Mouse (Mus musculus): ENCODE data around the gene Cxcr6. TPM values are rescaled to one million over a fixed set of nuclear protein-coding genes. Genes with fewer than 3 reads are reported as not detected.

Gene Cxcr6
- polyA plus RNA-seq, 1 experiment from 2014 or later, result 0.07 TPM

DNA sequence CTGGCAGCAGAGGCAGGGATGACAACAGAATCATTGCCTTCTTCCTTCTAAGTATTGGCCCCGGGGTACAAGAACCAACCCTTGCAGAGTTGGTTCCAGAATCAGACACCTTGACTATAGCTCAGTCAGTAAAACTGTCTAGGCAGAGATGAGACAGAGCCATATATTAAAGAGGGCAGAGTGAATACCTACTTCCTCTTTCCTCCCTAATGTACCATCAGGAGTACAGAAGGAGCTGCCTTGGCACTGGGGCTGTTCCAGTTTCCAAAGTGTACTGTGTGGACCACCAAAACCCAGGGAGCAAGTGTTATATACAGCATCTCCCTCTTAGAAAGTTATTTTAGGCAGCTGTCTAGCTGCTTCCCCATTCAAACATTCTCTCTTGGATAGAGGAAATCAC lies 4.7 kb upstream of the Cxcr6 start:
- H3K4me1 ChIP-seq, result no peaks in the 10 kb centered on the region
- 87% methylated on average over 1 of the region's 1 CpGs for WGBS
- no peak overlapping the region for H3K27ac ChIP-seq
- peaks cover 26% of the 10 kb centered on the region for H3K36me3 ChIP-seq (replicated peaks)
- DNase-seq (ENCODE audit: extremely low spot score, low spot score), result no peak
- no peaks in the 10 kb centered on the region for H3K27me3 ChIP-seq (ENCODE audit: poor library complexity, severe bottlenecking)
- H3K4me3 ChIP-seq, result no peak overlapping the region
- H3K9me3 ChIP-seq, result no peaks in the 10 kb centered on the region

DNA sequence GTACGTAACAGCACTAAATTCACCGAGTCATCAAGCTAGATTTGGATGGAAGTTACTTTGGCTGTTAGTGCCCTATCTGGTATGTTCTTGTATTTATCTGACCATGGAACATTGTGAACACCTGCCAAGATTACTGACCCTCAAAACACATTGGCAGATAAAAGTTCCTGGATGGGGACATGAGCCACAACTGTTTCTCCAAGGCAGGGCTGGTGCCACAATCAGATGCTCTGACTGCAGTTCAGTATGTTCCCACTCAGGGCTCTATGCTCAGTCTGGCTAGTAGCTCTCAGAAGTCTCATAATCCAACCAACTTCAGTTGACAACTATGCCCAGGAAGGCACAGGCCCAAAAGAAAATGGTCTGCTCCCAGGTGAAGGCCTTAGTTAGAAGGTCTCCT lies 3.9 kb upstream of the Cxcr6 start:
- Histone ChIP-seq H3K27me3 (ENCODE audit: poor library complexity, severe bottlenecking) (no peaks in the 10 kb centered on the region), H3K4me3 (no peak overlapping the region), H3K27ac (no peak overlapping the region), H3K36me3 (replicated peaks) (peaks cover 17% of the 10 kb centered on the region), H3K9me3 (no peaks in the 10 kb centered on the region), H3K4me1 (no peaks in the 10 kb centered on the region)
- 94% methylated on average over 2 of the region's 2 CpGs for WGBS
- no peak for DNase-seq (ENCODE audit: extremely low spot score, low spot score)

DNA sequence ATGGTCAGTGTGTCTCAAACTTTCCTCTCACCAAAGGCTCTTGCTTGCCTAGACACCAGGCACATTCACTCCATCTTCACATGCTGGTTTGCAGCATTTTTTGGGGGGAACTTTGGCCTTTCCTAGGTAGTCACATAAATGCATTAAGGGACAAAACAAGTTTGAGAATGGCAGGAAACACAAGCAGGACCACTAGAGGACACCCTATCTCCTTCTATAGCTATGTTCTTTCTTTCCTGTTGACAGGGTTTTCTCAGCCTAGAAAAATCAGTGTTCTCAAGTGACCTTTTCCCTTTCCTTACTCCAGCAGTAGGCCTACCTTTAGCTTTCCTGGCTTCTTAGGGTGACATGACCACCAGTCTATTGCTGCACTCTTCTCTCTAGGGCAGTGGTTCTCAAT lies 3.4 kb upstream of the Cxcr6 start:
- H3K27me3 ChIP-seq (ENCODE audit: poor library complexity, severe bottlenecking), result no peaks in the 10 kb centered on the region
- no peak overlapping the region for H3K27ac ChIP-seq
- no peaks in the 10 kb centered on the region for H3K4me1 ChIP-seq
- no peaks in the 10 kb centered on the region for H3K9me3 ChIP-seq
- peaks cover 16% of the 10 kb centered on the region for H3K36me3 ChIP-seq (replicated peaks)
- H3K4me3 ChIP-seq, result no peak overlapping the region
- no peak for DNase-seq (ENCODE audit: extremely low spot score, low spot score)

DNA sequence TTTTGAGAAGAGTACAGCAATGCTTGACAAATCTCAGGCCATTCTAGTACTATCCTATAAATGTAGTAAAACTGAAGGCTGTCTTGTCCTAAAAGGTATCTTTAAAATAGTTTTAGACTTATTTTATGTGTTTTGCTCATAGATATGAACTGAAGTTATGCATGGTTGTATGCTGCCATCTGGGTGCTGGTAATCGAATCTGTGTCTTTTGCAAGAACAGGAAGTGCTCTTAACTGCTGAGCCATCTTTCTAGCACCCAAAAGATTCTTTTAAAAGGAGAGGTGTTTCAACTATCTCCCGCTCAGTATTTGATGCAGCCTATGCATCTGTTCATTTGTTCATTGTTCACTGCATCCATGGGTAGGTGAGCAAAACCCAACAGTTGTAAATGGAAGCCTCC lies 1.0 kb upstream of the Cxcr6 start:
- WGBS, result 93% methylated on average over 2 of the region's 2 CpGs
- DNase-seq (ENCODE audit: extremely low spot score, low spot score), result no peak
- no peaks in the 10 kb centered on the region for H3K9me3 ChIP-seq
- no peak overlapping the region for H3K27ac ChIP-seq
- H3K4me3 ChIP-seq, result no peak overlapping the region
- peaks cover 17% of the 10 kb centered on the region for H3K36me3 ChIP-seq (replicated peaks)
- H3K4me1 ChIP-seq, result no peaks in the 10 kb centered on the region
- H3K27me3 ChIP-seq (ENCODE audit: poor library complexity, severe bottlenecking), result no peaks in the 10 kb centered on the region

DNA sequence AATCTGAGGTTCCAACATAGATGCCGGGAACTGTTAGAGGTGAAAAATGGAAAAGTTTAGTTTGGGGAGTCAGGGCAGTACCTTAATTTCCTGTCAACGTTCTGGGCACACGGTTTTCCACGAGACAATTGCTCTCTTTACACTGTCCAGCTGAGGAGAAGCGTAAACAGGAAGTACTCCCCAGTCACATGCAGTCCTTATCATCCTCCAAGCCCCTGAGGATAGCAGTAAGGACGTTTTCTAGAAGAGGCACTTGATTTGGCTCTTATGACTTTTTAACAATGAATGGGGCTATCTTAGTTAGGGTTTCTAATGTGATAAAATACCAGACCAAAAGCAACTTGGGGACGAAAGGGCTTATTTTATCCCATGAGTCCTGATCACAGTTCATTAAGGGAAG lies 2.3 kb downstream of the Cxcr6 start:
- H3K27ac ChIP-seq, result no peak overlapping the region
- 79% methylated on average over 7 of the region's 7 CpGs for WGBS
- DNase-seq (ENCODE audit: extremely low spot score, low spot score), result no peak

DNA sequence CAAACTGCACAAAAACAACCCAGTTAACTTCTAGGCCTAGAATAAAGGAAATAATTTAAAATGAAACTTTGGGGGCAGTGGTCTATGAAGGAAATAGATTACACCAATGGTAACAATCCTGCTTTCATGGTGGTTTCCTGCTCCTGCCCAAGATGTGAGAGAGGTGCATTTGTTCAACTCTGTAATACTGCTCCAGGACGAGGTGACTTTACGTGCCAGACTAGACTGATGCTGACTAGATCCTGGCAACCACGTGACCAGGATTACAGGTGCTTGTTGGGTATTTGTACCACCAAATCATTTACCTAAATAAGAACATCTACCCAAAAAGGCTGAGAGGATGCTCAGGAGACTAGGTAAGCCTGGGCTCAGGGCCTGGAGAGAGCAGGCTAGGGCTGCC lies 5.6 kb downstream of the Cxcr6 start:
- WGBS, result 96% methylated on average over 3 of the region's 3 CpGs
- no peak overlapping the region for H3K4me3 ChIP-seq
- peaks cover 36% of the 10 kb centered on the region for H3K36me3 ChIP-seq (replicated peaks)
- H3K27me3 ChIP-seq (ENCODE audit: poor library complexity, severe bottlenecking), result no peaks in the 10 kb centered on the region
- no peak overlapping the region for H3K27ac ChIP-seq
- H3K4me1 ChIP-seq, result no peaks in the 10 kb centered on the region
- no peaks in the 10 kb centered on the region for H3K9me3 ChIP-seq
- DNase-seq (ENCODE audit: extremely low spot score, low spot score), result no peak

More for the DNA sequence above, 2.3 kb downstream of the Cxcr6 start:
- H3K9me3 ChIP-seq, result no peaks in the 10 kb centered on the region
- H3K27me3 ChIP-seq (ENCODE audit: poor library complexity, severe bottlenecking), result no peaks in the 10 kb centered on the region
- H3K4me3 ChIP-seq, result no peak overlapping the region
- H3K36me3 ChIP-seq (replicated peaks), result peaks cover 17% of the 10 kb centered on the region
- no peaks in the 10 kb centered on the region for H3K4me1 ChIP-seq

DNA sequence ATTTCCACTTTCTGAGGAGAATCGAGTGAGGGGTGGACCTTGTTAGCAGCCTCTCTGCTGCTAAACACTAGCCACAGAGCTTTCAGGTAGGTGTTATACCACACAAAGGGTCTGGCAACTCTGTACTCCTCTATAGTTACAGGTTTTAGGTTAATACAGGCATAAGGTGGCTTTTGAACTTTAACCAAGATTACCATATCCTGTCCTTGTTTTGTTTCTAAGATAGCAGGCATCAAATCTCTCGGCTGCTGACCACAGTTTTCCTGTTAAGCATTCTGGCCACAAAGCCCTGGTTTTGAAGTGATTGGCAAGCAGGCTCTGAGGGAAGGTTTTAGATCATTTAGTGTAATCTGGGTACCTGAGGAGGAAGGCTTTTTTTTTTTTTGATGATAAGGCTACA lies 8.1 kb downstream of the Cxcr6 start:
- H3K4me3 ChIP-seq, result no peak overlapping the region
- H3K27me3 ChIP-seq (ENCODE audit: poor library complexity, severe bottlenecking), result no peaks in the 10 kb centered on the region
- H3K27ac ChIP-seq, result no peak overlapping the region
- WGBS, result 94% methylated on average over 2 of the region's 2 CpGs
- DNase-seq (ENCODE audit: extremely low spot score, low spot score), result no peak
- H3K4me1 ChIP-seq, result no peaks in the 10 kb centered on the region
- no peaks in the 10 kb centered on the region for H3K9me3 ChIP-seq
- H3K36me3 ChIP-seq (replicated peaks), result peaks cover 54% of the 10 kb centered on the region

DNA sequence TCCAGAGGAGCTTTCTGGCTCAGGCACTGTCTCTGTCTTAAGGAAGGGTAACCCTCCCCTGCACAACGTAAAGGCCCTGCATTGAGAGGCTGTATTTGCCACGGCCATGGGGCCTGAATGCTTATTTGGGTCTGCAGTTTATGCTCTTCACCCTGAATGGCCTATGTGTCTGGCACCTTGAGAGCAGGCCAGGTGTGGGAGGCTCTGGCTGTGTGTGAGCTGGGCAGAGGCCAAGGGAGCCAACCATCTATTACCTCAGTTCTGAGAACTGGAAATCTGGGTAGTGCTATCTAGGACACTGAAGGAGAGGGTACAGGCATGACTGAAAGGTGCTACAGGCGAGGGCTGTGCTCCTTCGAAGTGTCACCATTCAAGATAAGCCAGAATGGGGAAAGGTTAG lies 8.5 kb downstream of the Cxcr6 start:
- no peak overlapping the region for H3K27ac ChIP-seq
- no peaks in the 10 kb centered on the region for H3K9me3 ChIP-seq
- H3K4me3 ChIP-seq, result no peak overlapping the region
- DNase-seq (ENCODE audit: extremely low spot score, low spot score), result no peak
- H3K4me1 ChIP-seq, result no peaks in the 10 kb centered on the region
- H3K36me3 ChIP-seq (replicated peaks), result peaks cover 57% of the 10 kb centered on the region
- H3K27me3 ChIP-seq (ENCODE audit: poor library complexity, severe bottlenecking), result no peaks in the 10 kb centered on the region
- 86% methylated on average over 4 of the region's 4 CpGs for WGBS

DNA sequence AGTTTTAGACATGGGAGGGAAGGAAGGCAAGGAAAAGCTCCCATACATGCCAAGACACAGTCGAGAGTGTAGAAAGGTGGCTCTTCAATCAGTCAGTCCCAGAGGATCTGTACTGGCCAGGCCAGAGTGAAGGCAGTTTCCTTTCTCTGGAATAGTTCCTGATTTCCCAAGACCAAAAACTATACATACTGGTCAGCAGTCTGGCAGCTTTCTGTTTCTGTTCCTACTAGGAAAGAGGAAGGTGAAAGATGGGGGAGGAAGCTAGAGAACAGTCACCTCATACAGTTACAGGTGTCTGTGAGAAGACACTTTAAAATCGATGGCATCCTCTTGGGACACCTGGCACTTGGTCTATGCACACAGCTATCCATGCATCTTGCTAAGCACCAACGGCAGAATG lies 9.2 kb downstream of the Cxcr6 start:
- Histone ChIP-seq H3K4me1 (no peaks in the 10 kb centered on the region), H3K27me3 (ENCODE audit: poor library complexity, severe bottlenecking) (no peaks in the 10 kb centered on the region), H3K9me3 (no peaks in the 10 kb centered on the region), H3K4me3 (no peak overlapping the region), H3K36me3 (replicated peaks) (peaks cover 53% of the 10 kb centered on the region), H3K27ac (no peak overlapping the region)
- 96% methylated on average over 3 of the region's 3 CpGs for WGBS
- DNase-seq (ENCODE audit: extremely low spot score, low spot score), result no peak

DNA sequence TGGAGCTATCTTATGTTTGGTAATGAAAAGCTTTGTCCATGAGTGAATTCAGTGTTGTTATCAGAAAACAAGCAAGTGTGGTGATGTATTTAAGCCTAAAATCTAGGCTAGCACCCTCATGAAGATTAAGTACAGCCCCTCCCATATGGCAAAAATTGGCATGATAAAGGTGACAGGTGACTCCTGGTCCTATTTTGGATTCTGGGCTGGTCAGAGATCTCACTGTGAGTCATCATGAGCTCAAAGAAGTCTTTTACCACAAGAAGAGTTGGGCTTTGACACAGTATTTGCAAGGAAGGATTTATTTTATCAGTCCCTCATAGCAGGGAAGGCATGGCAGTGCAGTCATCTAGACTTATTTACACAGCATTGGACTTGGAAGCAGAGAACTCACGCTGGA lies 9.7 kb downstream of the Cxcr6 start:
- Histone ChIP-seq H3K9me3 (no peaks in the 10 kb centered on the region), H3K27ac (no peak overlapping the region), H3K4me1 (no peaks in the 10 kb centered on the region), H3K27me3 (ENCODE audit: poor library complexity, severe bottlenecking) (no peaks in the 10 kb centered on the region), H3K36me3 (replicated peaks) (peaks cover 53% of the 10 kb centered on the region), H3K4me3 (no peak overlapping the region)
- 98% methylated on average over 1 of the region's 1 CpGs for WGBS
- no peak for DNase-seq (ENCODE audit: extremely low spot score, low spot score)

DNA sequence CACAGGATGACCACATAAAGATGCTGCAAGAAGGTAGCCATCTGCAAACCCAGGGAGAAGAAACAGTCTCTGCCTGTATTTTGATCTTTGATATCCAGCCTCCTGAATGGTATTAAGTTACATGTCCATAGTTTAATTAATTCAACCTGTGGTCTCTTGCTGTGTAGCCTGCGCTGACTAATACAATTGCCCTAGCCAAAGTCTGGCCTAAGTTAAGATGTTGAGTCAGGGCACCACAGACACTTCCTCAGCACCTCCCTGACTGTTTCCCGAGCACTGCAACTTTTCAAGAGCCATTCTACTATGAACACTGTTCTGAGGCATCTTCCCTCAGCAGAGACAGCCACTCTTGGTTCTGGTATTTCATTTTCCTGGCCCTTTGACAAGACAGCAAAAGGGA lies 12.3 kb downstream of the Cxcr6 start:
- H3K4me1 ChIP-seq, result no peaks in the 10 kb centered on the region
- H3K9me3 ChIP-seq, result no peaks in the 10 kb centered on the region
- no peak overlapping the region for H3K4me3 ChIP-seq
- no peak for DNase-seq (ENCODE audit: extremely low spot score, low spot score)
- no peaks in the 10 kb centered on the region for H3K27me3 ChIP-seq (ENCODE audit: poor library complexity, severe bottlenecking)
- peaks cover 72% of the 10 kb centered on the region for H3K36me3 ChIP-seq (replicated peaks)
- no peak overlapping the region for H3K27ac ChIP-seq
- WGBS, result 70% methylated on average over 2 of the region's 2 CpGs

DNA sequence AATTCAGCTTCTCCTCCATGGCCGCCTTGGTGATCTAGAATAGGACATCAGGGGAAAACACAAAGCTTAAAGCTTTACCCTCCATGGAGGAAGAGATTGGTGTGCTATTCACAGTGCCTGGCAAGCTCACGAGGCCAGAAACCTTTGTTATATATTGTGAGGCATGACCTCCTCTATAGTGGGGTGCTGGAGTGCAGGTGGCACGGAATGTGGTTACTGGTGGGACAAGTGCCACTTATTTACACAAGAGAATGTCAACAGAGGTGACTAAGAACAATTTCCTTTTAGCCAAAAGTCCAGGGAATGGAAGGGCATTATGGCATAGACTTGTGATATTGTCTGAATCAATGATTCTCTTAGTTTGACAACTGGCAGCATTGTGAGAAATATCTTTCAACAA lies 20.4 kb downstream of the Cxcr6 start:
- H3K4me3 ChIP-seq, result no peak overlapping the region
- peaks cover 91% of the 10 kb centered on the region for H3K36me3 ChIP-seq (replicated peaks)
- no peaks in the 10 kb centered on the region for H3K4me1 ChIP-seq
- H3K9me3 ChIP-seq, result no peaks in the 10 kb centered on the region
- no peaks in the 10 kb centered on the region for H3K27me3 ChIP-seq (ENCODE audit: poor library complexity, severe bottlenecking)
- no peak for DNase-seq (ENCODE audit: extremely low spot score, low spot score)
- H3K27ac ChIP-seq, result no peak overlapping the region
- WGBS, result 86% methylated on average over 3 of the region's 3 CpGs

DNA sequence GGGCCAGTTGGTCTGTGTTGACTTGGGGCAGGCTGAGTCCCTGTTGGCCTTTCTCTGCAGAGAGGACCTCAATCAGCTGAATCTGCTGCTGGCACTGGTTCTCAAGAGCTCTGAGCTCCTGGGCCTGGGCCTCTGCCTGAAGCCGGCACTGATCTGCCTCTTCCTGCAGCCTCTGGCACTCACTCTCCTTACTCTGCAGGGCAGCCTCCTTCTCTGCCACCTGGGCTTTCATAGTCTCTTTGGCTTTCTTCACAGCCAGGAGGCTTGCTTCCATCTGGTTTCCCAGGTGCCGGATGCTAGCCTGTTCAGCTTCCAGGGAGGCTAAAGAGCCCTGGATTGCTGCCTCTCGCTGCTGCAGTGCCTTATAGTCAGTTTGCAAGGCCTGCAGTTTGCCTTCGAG lies 22.6 kb downstream of the Cxcr6 start:
- DNase-seq (ENCODE audit: extremely low spot score, low spot score), result no peak
- Histone ChIP-seq H3K36me3 (replicated peaks) (peaks cover 68% of the 10 kb centered on the region), H3K4me3 (no peak overlapping the region), H3K27ac (no peak overlapping the region), H3K27me3 (ENCODE audit: poor library complexity, severe bottlenecking) (no peaks in the 10 kb centered on the region), H3K9me3 (no peaks in the 10 kb centered on the region), H3K4me1 (no peaks in the 10 kb centered on the region)
- WGBS, result 94% methylated on average over 4 of the region's 4 CpGs

DNA sequence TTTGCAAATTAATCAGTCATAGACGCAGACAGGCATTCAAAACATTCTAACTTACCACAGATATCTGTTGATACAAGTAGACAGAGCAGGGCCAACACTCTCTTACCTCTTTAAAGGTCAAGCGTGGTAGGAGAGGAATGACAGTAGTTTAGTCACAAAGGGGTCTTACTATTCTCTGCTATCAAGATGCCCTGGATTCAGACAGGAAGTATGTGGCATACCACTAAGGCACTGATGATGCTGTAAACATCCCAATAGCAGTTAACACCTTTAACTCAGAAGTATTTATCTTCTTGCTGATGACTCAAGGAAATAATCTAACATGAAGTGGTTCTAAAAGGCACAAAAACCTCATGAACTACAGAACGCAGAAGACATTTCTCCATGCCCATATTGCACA lies 29.6 kb downstream of the Cxcr6 start:
- Histone ChIP-seq H3K36me3 (replicated peaks) (peaks cover 55% of the 10 kb centered on the region), H3K9me3 (no peaks in the 10 kb centered on the region), H3K4me1 (no peaks in the 10 kb centered on the region), H3K27ac (no peak overlapping the region), H3K27me3 (ENCODE audit: poor library complexity, severe bottlenecking) (no peaks in the 10 kb centered on the region), H3K4me3 (no peak overlapping the region)
- no peak for DNase-seq (ENCODE audit: extremely low spot score, low spot score)
- WGBS, result 93% methylated on average over 3 of the region's 3 CpGs

Measured in forebrain, embryonic 10.5 days (tissue).